Mouse (Mus musculus): Measurements from ENCODE around the gene Spindoc. TPM values are rescaled to one million over a fixed set of nuclear protein-coding genes. Genes with fewer than 3 reads are reported as not detected.

Spindoc gene
- polyA plus RNA-seq, 1 experiment from 2014 or later = 35.5 TPM

GRCm38 (mm10) chr19:7340371-7340779, 42.4 kb downstream of the Spindoc start:
- H3K4me3 ChIP-seq = peak overlapping the region; percentile 90
- 2% methylated on average over 15 of the region's 15 CpGs for WGBS
- DNase-seq (ENCODE audit: low spot score) = peak; percentile 77
- H3K36me3 ChIP-seq = 0 out of 2 replicates have a peak, but pooled peaks cover 3% of the 10 kb centered on the region
- peaks cover 53% of the 10 kb centered on the region for H3K4me1 ChIP-seq
- H3K27me3 ChIP-seq (ENCODE audit: insufficient read depth, poor library complexity, severe bottlenecking) = no peaks in the 10 kb centered on the region
- H3K27ac ChIP-seq = peak overlapping the region; percentile 94
- no peaks in the 10 kb centered on the region for H3K9me3 ChIP-seq

GRCm38 (mm10) chr19:7339867-7340266, 42.9 kb downstream of the Spindoc start:
- Histone ChIP-seq H3K36me3 (0 out of 2 replicates have a peak, but pooled peaks cover 3% of the 10 kb centered on the region), H3K9me3 (no peaks in the 10 kb centered on the region), H3K27me3 (ENCODE audit: insufficient read depth, poor library complexity, severe bottlenecking) (no peaks in the 10 kb centered on the region), H3K4me3 (peak overlapping the region; percentile 90), H3K4me1 (peaks cover 50% of the 10 kb centered on the region), H3K27ac (peak overlapping the region; percentile 94; the same call in 1 of the 2 replicates)
- DNase-seq (ENCODE audit: low spot score) = no peak
- WGBS = 37% methylated on average over 4 of the region's 4 CpGs

GRCm38 (mm10) chr19:7339026-7339425, 43.8 kb downstream of the Spindoc start:
- H3K36me3 ChIP-seq = 0 out of 2 replicates have a peak, but pooled peaks cover 3% of the 10 kb centered on the region
- WGBS = 36% methylated on average over 5 of the region's 5 CpGs
- peaks cover 50% of the 10 kb centered on the region for H3K4me1 ChIP-seq
- no peak overlapping the region for H3K27ac ChIP-seq
- no peak for DNase-seq (ENCODE audit: low spot score)
- H3K27me3 ChIP-seq (ENCODE audit: insufficient read depth, poor library complexity, severe bottlenecking) = no peaks in the 10 kb centered on the region
- no peaks in the 10 kb centered on the region for H3K9me3 ChIP-seq
- peak overlapping the region; percentile 90 for H3K4me3 ChIP-seq

- no peak overlapping the region for H3K4me3 ChIP-seq
- 49% methylated on average over 2 of the region's 2 CpGs for WGBS
- H3K27ac ChIP-seq = no peak overlapping the region
- H3K27me3 ChIP-seq (ENCODE audit: insufficient read depth, poor library complexity, severe bottlenecking) = no peaks in the 10 kb centered on the region
- no peaks in the 10 kb centered on the region for H3K9me3 ChIP-seq
- H3K4me1 ChIP-seq = peaks cover 53% of the 10 kb centered on the region
- H3K36me3 ChIP-seq = 0 out of 2 replicates have a peak, but pooled peaks cover 3% of the 10 kb centered on the region
- no peak for DNase-seq (ENCODE audit: low spot score)
Observed at GRCm38 (mm10) chr19:7337781-7338342, 44.9 kb downstream of the Spindoc start.

GRCm38 (mm10) chr19:7335656-7336055, 47.1 kb downstream of the Spindoc start:
- Histone ChIP-seq H3K4me3 (no peak overlapping the region), H3K27me3 (ENCODE audit: insufficient read depth, poor library complexity, severe bottlenecking) (no peaks in the 10 kb centered on the region), H3K36me3 (0 out of 2 replicates have a peak, but pooled peaks cover 4% of the 10 kb centered on the region), H3K27ac (no peak overlapping the region; the same call in 1 of the 2 replicates), H3K9me3 (no peaks in the 10 kb centered on the region), H3K4me1 (peaks cover 49% of the 10 kb centered on the region)
- DNase-seq (ENCODE audit: low spot score) = no peak
- WGBS = 84% methylated on average over 4 of the region's 4 CpGs

GRCm38 (mm10) chr19:7334049-7334448, 48.7 kb downstream of the Spindoc start:
- H3K36me3 ChIP-seq = peaks cover 14% of the 10 kb centered on the region
- H3K9me3 ChIP-seq = no peaks in the 10 kb centered on the region
- peaks cover 34% of the 10 kb centered on the region for H3K4me1 ChIP-seq
- 85% methylated on average over 2 of the region's 2 CpGs for WGBS
- no peak for DNase-seq (ENCODE audit: low spot score)
- no peaks in the 10 kb centered on the region for H3K27me3 ChIP-seq (ENCODE audit: insufficient read depth, poor library complexity, severe bottlenecking)
- H3K4me3 ChIP-seq = no peak overlapping the region
- H3K27ac ChIP-seq = no peak overlapping the region

- 86% methylated on average over 3 of the region's 3 CpGs for WGBS
Observed at GRCm38 (mm10) chr19:7321391-7321790, 61.4 kb downstream of the Spindoc start.

GRCm38 (mm10) chr19:7320181-7320580, 62.6 kb downstream of the Spindoc start:
- Histone ChIP-seq H3K27me3 (ENCODE audit: insufficient read depth, poor library complexity, severe bottlenecking) (no peaks in the 10 kb centered on the region), H3K4me3 (no peak overlapping the region), H3K27ac (no peak overlapping the region), H3K4me1 (0 out of 2 replicates have a peak, but pooled peaks cover 2% of the 10 kb centered on the region), H3K9me3 (no peaks in the 10 kb centered on the region), H3K36me3 (no peaks in the 10 kb centered on the region)
- DNase-seq (ENCODE audit: low spot score) = no peak
- WGBS = 63% methylated on average over 2 of the region's 2 CpGs

More at GRCm38 (mm10) chr19:7321391-7321790, 61.4 kb downstream of the Spindoc start:
- Histone ChIP-seq H3K4me3 (no peak overlapping the region), H3K27me3 (ENCODE audit: insufficient read depth, poor library complexity, severe bottlenecking) (no peaks in the 10 kb centered on the region), H3K27ac (no peak overlapping the region), H3K36me3 (peaks cover 1% of the 10 kb centered on the region), H3K9me3 (no peaks in the 10 kb centered on the region), H3K4me1 (0 out of 2 replicates have a peak, but pooled peaks cover 2% of the 10 kb centered on the region)
- DNase-seq (ENCODE audit: low spot score) = no peak

GRCm38 (mm10) chr19:7317716-7318115, 65.1 kb downstream of the Spindoc start:
- Histone ChIP-seq H3K36me3 (no peaks in the 10 kb centered on the region), H3K4me3 (no peak overlapping the region), H3K27ac (no peak overlapping the region), H3K4me1 (peaks cover 9% of the 10 kb centered on the region; the same call in 1 of the 2 replicates), H3K27me3 (ENCODE audit: insufficient read depth, poor library complexity, severe bottlenecking) (no peaks in the 10 kb centered on the region), H3K9me3 (no peaks in the 10 kb centered on the region)
- 84% methylated on average over 4 of the region's 4 CpGs for WGBS
- no peak for DNase-seq (ENCODE audit: low spot score)

DNA sequence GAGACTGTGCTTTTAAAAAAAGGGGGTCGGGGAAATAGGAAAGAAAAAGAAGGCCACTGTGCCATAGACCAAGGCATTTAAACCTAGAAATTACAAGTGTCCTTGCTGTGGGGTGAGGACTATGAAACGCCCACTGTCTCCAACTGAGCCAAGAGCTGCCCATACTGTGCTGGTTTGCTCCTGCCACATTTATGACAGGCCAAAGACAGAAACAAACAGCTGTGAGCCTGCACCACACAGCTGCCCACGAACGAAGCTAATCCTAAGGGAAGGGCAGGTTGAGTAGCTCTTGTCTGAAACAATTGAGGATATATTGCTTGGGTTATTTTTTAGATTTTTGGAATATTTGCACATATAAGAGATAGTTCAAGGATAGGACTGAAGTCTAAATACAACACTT, 66.0 kb downstream of the Spindoc start:
- Histone ChIP-seq H3K9me3 (no peaks in the 10 kb centered on the region), H3K4me3 (no peak overlapping the region), H3K27me3 (ENCODE audit: insufficient read depth, poor library complexity, severe bottlenecking) (no peaks in the 10 kb centered on the region), H3K4me1 (peaks cover 14% of the 10 kb centered on the region), H3K27ac (no peak overlapping the region), H3K36me3 (no peaks in the 10 kb centered on the region)
- no peak for DNase-seq (ENCODE audit: low spot score)
- WGBS = 88% methylated on average over 4 of the region's 4 CpGs

- Histone ChIP-seq H3K36me3 (no peaks in the 10 kb centered on the region), H3K4me1 (peaks cover 26% of the 10 kb centered on the region), H3K27me3 (ENCODE audit: insufficient read depth, poor library complexity, severe bottlenecking) (no peaks in the 10 kb centered on the region), H3K27ac (no peak overlapping the region), H3K4me3 (no peak overlapping the region), H3K9me3 (no peaks in the 10 kb centered on the region)
- DNase-seq (ENCODE audit: low spot score) = no peak
- 87% methylated on average over 4 of the region's 4 CpGs for WGBS
Observed at GRCm38 (mm10) chr19:7315587-7315984, 67.2 kb downstream of the Spindoc start.

- no peak for DNase-seq (ENCODE audit: low spot score)
- H3K9me3 ChIP-seq = no peaks in the 10 kb centered on the region
- H3K27ac ChIP-seq = no peak overlapping the region
- H3K4me3 ChIP-seq = no peak overlapping the region
- H3K36me3 ChIP-seq = no peaks in the 10 kb centered on the region
- peaks cover 29% of the 10 kb centered on the region for H3K4me1 ChIP-seq
- whole genome bisulfite sequencing = 84% methylated on average over 8 of the region's 8 CpGs
- H3K27me3 ChIP-seq (ENCODE audit: insufficient read depth, poor library complexity, severe bottlenecking) = no peaks in the 10 kb centered on the region
Observed at GRCm38 (mm10) chr19:7314976-7315586, 67.7 kb downstream of the Spindoc start.

DNA sequence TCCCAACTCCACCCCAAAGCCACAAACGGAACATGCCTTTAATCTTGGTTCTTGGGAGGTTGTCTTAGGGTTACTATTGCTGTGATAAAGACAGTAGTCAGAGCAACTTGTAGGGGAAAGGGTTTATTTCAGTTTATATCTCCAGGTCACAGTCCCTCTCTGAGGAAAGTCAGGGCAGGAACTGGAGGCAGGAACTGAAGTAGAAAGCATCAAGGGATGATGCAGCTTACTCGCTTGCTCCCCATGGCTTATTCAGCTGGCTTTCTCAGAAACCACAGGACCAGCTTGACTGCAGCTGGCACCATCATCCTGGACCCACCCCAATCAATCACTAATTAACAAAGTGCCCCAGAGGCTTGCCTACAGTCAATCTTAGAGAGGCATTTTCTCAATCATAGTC, 69.1 kb downstream of the Spindoc start:
- 68% methylated on average over 2 of the region's 2 CpGs for WGBS
- H3K27me3 ChIP-seq (ENCODE audit: insufficient read depth, poor library complexity, severe bottlenecking) = no peaks in the 10 kb centered on the region
- no peak overlapping the region for H3K27ac ChIP-seq
- H3K4me3 ChIP-seq = no peak overlapping the region
- no peaks in the 10 kb centered on the region for H3K9me3 ChIP-seq
- peaks cover 43% of the 10 kb centered on the region for H3K4me1 ChIP-seq
- no peak for DNase-seq (ENCODE audit: low spot score)
- no peaks in the 10 kb centered on the region for H3K36me3 ChIP-seq

Measured in heart, embryonic 10.5 days (tissue).